In genomic region chr7:50562708-50563107, GRCm38 (mm10) we compare ENCODE assay signal across 24 mouse cellular contexts. TPM values are rescaled to one million over a fixed set of nuclear protein-coding genes. Genes with fewer than 3 reads are reported as not detected.
"Had no signal": no experiment of that assay in that cellular context is flagged by ENCODE, and none has a peak within 500 bp of the region (broad histone marks: within the 10 kb centered on the region; RNA-seq: fewer than 3 reads in every experiment).

No protein-coding gene starts in this region.

- DNase-seq: liver, postnatal 0 days; lung, adult 2 months; lung, postnatal 14 days; lung, postnatal 36 days; right cerebral cortex, postnatal 25 days; thymus, adult 2 months; thymus, postnatal 25 days; thymus, postnatal 4 days had no signal

- ATAC-seq: liver, postnatal 0 days; lung, postnatal 0 days; midbrain, embryonic 13.5 days; midbrain, embryonic 15.5 days had no signal

RNA-seq across cellular contexts. Expression of gene 4933405O20Rik, which starts 36.3 kb away (rescaled TPM):
- total RNA-seq: megakaryocyte progenitor cell, adult 5-6 weeks; midbrain, postnatal 0 days; monocyte, adult 5-6 weeks; neutrophil, adult 5-6 weeks had no signal
- polyA plus RNA-seq: liver, postnatal 0 days; lung, adult 2 months; lung, embryonic 15.5 days; lung, postnatal 0 days; macrophage; midbrain, embryonic 11.5 days; midbrain, embryonic 13.5 days; midbrain, embryonic 15.5 days; midbrain, postnatal 0 days; neural tube, embryonic 12.5 days; neural tube, embryonic 14.5 days; spleen, adult 2 months; stomach, embryonic 15.5 days; stomach, postnatal 0 days; thymus, adult 2 months; urinary bladder, adult 2 months had no signal
